Mouse (Mus musculus) embryonic fibroblast, embryonic 13.5 days (primary cell): ENCODE measurements around the gene Ky. TPM values are rescaled to one million over a fixed set of nuclear protein-coding genes. Genes with fewer than 3 reads are reported as not detected.

ENCODE experiments used
- H3K27ac ChIP-seq: 2 replicates; pipeline ENCODE4 v1.5.1; 2012; ENCODE audit warnings: low read length, control low read depth, inconsistent platforms; ENCODE audit not compliant: insufficient read depth
- H3K4me1 ChIP-seq: 2 replicates; pipeline ENCODE4 v1.6.1; 2011; ENCODE audit warnings: low read length; ENCODE audit not compliant: control insufficient read depth, insufficient read depth
- H3K4me3 ChIP-seq: 2 replicates; pipeline ENCODE4 v1.5.1; 2011; ENCODE audit warnings: mild to moderate bottlenecking, control low read depth, low read length; ENCODE audit not compliant: insufficient read depth
- CTCF ChIP-seq: IDR thresholded peaks from 2 replicates; pipeline ENCODE4 v1.5.1; 2011; ENCODE audit warnings: mild to moderate bottlenecking, control low read depth, low read length, moderate library complexity, borderline replicate concordance; ENCODE audit not compliant: insufficient read depth
- POLR2A ChIP-seq: IDR thresholded peaks from 2 replicates; pipeline ENCODE4 v1.6.1; 2011; ENCODE audit warnings: low read depth, mild to moderate bottlenecking, control low read depth, low read length, moderate library complexity
- polyA plus RNA-seq: library from polyadenylated mRNA; stranded (reverse); fragments of >200 nt; gene quantifications from 2 replicates; pipeline ENCODE4 v1.2.4, GENCODE M21; 2011; ENCODE audit warnings: low read depth; ENCODE audit not compliant: missing spikeins, insufficient read length

Ky gene
- polyA plus RNA-seq, 1 experiment: not detected

GRCm38 (mm10) chr9:102531051-102531892 lies 25.7 kb downstream of the Ky start:
- TF ChIP-seq POLR2A (no peak), CTCF (no peak)
- H3K27ac ChIP-seq: no peak overlapping the region
- no peak overlapping the region for H3K4me3 ChIP-seq
- H3K4me1 ChIP-seq: no peaks in the 10 kb centered on the region

- no peaks in the 10 kb centered on the region for H3K4me1 ChIP-seq
- no peak overlapping the region for H3K4me3 ChIP-seq
- TF ChIP-seq CTCF (no peak), POLR2A (no peak)
- no peak overlapping the region for H3K27ac ChIP-seq
These were observed 31.4 kb downstream of the Ky start for GRCm38 (mm10) chr9:102536968-102537367.

DNA sequence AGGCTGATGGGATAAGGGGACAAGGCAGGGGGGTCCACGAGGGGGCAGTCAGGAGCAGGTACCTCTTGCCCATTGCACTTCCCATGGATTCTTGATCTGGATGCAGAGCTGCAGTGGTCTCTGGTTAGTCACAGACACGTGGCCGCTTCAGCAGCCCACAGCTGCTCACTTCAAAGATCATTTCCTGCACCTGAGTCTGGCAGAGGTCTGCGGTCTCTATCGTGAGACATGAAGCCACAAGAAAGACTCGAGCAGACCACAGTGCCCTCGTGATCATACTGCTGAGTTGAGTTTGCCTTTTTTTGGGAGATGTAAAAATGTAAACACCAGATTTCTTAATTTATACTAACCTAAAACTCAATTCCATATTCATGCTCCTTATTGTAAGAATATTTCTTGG lies 34.1 kb downstream of the Ky start:
- no peak overlapping the region for H3K27ac ChIP-seq
- H3K4me3 ChIP-seq: no peak overlapping the region
- TF ChIP-seq CTCF: no peak
- TF ChIP-seq POLR2A: no peak
- no peaks in the 10 kb centered on the region for H3K4me1 ChIP-seq

DNA sequence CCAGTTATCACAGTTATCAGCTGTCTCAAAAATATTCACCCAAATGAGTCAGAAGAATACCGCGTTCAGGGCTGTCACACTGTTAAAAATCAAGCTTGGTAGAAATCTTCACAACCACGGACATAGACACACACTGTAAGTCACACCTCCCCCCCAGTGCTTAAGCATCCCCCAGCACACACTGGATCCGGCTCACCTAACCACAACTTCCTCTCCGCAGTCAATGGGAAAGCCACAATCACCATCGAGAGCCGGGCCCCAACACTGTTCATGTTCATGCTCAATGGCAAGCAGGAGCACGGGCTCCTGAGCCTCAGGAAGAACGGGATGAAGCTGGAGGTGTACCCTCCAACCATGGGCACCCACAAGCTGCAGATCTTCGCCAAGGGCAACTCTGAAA lies 36.1 kb downstream of the Ky start:
- no peaks in the 10 kb centered on the region for H3K4me1 ChIP-seq
- no peak for TF ChIP-seq CTCF
- TF ChIP-seq POLR2A: no peak
- no peak overlapping the region for H3K4me3 ChIP-seq
- H3K27ac ChIP-seq: no peak overlapping the region

- H3K27ac ChIP-seq: no peak overlapping the region
- TF ChIP-seq POLR2A: no peak
- no peak for TF ChIP-seq CTCF
These were observed 37.0 kb downstream of the Ky start for GRCm38 (mm10) chr9:102542540-102542939.

DNA sequence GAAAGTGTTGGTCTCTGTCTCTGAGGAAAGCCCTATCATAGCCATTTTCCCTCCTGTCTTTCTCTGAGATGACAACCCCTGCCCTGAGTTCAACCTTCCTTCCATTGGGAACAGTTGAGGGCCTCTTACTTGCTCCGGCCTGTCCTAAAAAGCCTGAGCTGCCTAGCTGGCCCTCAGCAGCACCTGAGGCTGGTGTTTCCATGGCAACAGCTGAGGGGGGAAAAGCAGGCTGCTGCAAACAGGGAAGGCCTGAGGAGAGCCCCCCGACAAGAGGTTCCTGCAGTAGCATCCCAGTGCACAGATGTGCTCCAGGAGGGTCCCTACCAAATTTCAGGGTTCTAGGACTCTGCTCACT lies 38.2 kb downstream of the Ky start:
- H3K27ac ChIP-seq: no peak overlapping the region
- TF ChIP-seq CTCF (no peak), POLR2A (no peak)
- no peak overlapping the region for H3K4me3 ChIP-seq
- no peaks in the 10 kb centered on the region for H3K4me1 ChIP-seq

More at GRCm38 (mm10) chr9:102542540-102542939, 37.0 kb downstream of the Ky start:
- H3K4me1 ChIP-seq: no peaks in the 10 kb centered on the region
- no peak overlapping the region for H3K4me3 ChIP-seq

GRCm38 (mm10) chr9:102544116-102544772 lies 38.7 kb downstream of the Ky start:
- Histone ChIP-seq H3K4me3 (no peak overlapping the region), H3K27ac (no peak overlapping the region), H3K4me1 (no peaks in the 10 kb centered on the region)
- TF ChIP-seq CTCF (no peak), POLR2A (no peak)

- TF ChIP-seq CTCF (peak; percentile 79), POLR2A (no peak)
- no peak overlapping the region for H3K27ac ChIP-seq
- H3K4me1 ChIP-seq: no peaks in the 10 kb centered on the region
- peak overlapping the region; percentile 20; the same call in 1 of the 2 replicates for H3K4me3 ChIP-seq
These were observed 39.3 kb downstream of the Ky start for GRCm38 (mm10) chr9:102544773-102545366.

- Histone ChIP-seq H3K27ac (no peak overlapping the region), H3K4me1 (no peaks in the 10 kb centered on the region), H3K4me3 (no peak overlapping the region)
- TF ChIP-seq POLR2A: no peak
- no peak for TF ChIP-seq CTCF
These were observed 40.1 kb downstream of the Ky start for GRCm38 (mm10) chr9:102545406-102546255.
